Mouse (Mus musculus): ENCODE measurements around the gene Ggt5. TPM values are rescaled to one million over a fixed set of nuclear protein-coding genes. Genes with fewer than 3 reads are reported as not detected.
"Not testable (repeated sequence)": the region's sequence is repeated elsewhere in the genome, so short reads cannot be mapped to it uniquely, and the experiment has no call there.

The Ggt5 gene
- total RNA-seq, 2 experiments from 2014 or later, result 2.6 to 3.3 TPM

DNA sequence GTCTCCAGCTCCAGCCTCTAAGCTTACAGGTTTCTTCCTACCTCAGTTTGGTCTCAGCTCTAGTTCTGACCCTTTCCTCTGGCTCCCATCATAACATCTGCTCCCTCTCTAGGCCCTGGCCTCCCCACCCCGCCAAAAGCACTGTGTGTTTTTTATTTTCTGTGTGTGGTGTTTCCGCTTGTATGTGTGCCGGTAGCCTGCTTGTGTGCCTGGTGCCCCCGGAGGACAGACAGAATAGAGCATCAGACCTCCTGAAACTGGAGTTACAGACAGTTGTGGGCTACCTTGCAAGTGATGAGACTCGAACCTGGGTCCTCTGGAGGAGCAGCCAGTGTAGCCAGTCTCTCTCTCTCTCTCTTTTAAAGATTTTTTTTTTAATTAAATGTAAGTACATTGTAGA lies 22.8 kb upstream of the Ggt5 start:
- intact Hi-C loops (cut with DNase I), result no loop called here

DNA sequence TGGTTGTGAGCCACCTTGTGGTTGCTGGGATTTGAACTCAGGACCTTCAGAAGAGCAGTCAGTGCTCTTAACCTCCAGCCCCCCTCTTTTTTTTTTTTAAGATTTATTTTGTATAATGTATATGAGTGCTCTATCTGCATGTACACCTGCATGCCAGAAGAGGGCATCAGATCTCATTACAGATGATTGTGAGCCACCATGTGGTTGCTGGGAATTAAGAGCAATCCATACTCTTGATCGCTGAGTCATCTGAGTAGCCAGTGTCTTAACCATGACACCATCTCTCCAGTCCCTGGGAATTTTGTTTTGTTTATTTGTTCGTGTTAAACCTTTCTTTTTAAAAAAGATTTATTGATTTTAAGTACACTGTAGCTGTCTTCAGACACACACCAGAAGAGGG lies 22.4 kb upstream of the Ggt5 start:
- intact Hi-C loops (cut with DNase I); DNase-seq (ENCODE audit: extremely low spot score in 1 of 2, low spot score in 2 of 2): not testable (repeated sequence)

More for the DNA sequence above, 22.8 kb upstream of the Ggt5 start:
- no peak for DNase-seq (ENCODE audit: extremely low spot score in 1 of 2, low spot score in 2 of 2)

DNA sequence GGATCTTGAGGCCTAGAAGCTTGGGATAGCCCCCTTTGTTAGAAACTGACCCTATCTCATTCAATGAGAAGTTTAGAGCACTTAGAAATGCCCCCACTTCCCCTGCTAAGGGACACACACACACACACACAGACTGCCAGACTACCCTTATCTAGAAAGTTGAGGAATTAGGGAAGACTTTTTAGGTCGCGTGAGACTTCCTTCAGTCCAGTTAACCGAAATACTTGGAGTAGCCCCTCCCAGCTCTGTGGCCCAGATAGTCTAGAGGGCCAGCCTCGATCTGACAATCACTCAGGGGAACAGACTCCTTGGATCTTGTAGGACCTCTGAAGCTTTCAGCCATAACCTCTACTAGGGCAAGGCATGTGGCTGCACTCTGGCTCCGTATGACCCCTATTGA lies 21.1 kb upstream of the Ggt5 start:
- intact Hi-C loops (cut with DNase I), result no loop called here
- no peak for DNase-seq (ENCODE audit: extremely low spot score in 1 of 2, low spot score in 2 of 2)

DNA sequence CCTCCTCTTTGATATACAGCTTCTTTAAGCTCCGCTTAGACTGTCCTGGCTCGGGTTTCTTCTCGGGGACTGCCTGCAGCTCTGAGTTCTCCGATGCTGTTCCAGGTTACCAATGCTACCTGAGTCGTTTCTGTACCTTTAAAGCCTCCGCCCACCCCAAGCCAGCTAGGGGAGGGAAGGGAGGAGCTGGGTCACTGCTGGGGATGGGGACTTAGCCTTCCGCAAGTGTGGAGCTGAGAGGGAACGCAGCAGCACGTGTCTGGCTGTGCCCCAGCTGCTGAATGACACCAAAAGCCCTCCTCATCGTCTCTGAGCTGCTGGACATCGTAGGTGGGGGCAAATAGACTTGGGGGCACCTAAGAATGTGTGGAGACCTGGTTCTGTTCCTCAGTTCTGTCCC lies 20.7 kb upstream of the Ggt5 start:
- intact Hi-C loops (cut with DNase I), result no loop called here
- DNase-seq (ENCODE audit: extremely low spot score in 1 of 2, low spot score in 2 of 2), result peak in 1 of 2 experiments; percentile 20

DNA sequence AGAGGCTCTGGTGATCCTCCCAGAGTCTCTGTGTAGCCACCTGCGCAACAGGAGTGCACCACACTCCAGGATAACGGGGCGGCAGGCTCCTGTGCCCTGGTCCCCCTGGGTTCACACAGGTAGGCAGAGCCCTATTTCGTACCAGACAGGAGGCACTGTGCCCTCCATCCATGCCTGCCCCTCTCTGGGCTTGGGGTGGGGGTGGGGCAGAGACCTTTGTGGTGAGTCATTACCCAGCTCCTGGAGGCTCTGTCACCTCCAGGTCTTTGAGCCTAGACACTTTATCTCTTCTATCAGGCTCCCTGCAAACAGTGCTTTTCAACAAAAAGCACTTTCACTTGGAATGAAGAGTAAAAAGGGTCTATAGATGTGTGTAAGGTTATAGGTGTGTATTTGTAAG lies 20.3 kb upstream of the Ggt5 start:
- intact Hi-C loops (cut with DNase I), result no loop called here
- DNase-seq (ENCODE audit: extremely low spot score in 1 of 2, low spot score in 2 of 2), result peak in 1 of 2 experiments; percentile 12

DNA sequence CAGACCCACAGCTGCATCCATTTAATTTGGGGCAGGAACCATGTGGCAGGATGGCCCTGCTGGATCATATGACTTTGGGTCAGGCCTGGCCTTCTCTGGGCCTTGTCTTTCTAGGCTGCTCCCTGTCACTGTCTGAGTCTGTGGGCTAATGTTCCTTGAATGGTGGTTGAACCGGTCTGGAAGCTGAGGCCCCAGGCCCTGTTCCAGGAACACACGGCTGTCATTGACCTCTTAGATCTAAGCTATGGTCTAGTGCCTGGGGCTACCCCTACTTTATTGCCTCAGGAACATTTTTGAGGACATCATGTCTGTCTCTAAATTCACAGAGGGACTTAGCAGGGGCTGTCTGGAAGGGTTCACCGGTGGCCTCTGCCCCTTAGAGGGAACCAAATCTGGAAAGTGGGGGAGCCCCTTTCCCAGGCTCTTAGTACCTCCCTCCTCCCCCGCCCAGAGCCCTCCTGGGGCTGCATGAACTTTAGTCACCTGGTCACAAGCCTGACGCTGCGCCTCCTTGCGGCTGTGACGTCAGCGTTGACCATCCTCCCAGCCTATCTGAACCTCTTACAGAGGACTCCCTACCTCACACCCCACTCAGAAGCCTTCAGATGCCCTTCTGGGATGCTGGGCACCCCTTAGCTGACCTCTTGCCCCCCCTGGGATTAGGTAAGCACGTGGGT lies 18.0 kb upstream of the Ggt5 start:
- intact Hi-C loops (cut with DNase I), result no loop called here
- DNase-seq (ENCODE audit: extremely low spot score in 1 of 2, low spot score in 2 of 2), result peak in 1 of 2 experiments; percentile 56

DNA sequence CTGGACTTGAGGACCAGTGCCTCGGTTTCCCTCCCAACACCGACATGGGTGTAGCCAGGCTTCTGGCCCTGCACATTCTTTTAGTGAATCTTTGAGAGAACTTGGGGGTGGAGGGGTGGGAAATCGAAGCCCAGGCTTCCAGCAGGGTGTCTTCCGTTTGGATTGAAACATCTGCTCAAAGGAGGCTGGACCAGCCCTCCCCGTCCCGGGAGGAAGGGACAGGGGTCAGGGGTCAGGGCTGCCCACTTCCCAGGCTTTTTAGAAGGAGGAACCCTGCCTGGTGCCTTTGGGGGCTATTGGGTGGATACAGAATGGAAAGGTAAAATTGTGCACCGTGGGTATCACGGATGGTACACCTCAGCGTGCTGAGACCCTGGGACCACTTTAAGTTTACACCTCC lies 17.2 kb upstream of the Ggt5 start:
- peak in 1 of 2 experiments; percentile 79 for DNase-seq (ENCODE audit: extremely low spot score in 1 of 2, low spot score in 2 of 2)
- intact Hi-C loops (cut with DNase I), result no loop called here

DNA sequence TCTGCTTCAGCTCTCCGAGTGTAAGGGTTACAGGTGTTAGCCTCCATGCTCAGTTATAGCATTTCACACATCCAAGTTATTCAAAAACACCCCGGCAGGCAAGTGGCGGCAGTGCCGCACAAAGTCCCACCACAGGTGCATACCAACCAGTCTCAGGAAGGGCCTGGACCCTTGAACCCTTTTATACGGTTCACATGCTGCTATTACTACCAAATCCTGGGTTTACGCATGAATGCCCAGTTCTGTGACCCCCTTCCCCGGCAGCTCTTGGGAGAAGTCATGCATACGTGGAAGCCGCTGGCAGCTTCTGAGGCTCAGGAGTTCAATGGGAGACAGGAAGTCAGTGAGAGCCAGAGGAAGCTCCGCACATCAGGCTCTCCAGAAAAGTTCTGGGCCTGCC lies 16.0 kb upstream of the Ggt5 start:
- intact Hi-C loops (cut with DNase I), result no loop called here
- DNase-seq (ENCODE audit: extremely low spot score in 1 of 2, low spot score in 2 of 2), result no peak

DNA sequence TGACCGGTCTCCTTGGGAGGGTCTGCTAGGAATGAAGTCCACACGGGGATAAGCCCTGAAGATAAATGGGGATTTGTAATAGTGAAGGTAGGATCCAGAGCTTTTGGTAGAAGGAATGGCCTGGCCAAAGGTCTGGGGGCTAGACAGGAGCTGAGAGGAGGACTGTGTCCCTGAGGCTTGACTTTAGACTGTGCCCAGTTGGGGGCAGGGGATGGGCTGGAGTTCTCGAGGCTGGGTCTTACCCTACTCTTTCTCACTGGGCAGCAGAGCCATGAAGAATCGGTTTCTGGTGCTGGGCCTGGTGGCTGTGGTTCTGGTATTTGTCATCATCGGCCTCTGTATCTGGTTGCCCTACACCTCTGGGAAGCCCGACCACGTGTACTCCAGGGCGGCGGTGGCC lies 15.2 kb upstream of the Ggt5 start:
- intact Hi-C loops (cut with DNase I), result no loop called here
- no peak for DNase-seq (ENCODE audit: extremely low spot score in 1 of 2, low spot score in 2 of 2)

DNA sequence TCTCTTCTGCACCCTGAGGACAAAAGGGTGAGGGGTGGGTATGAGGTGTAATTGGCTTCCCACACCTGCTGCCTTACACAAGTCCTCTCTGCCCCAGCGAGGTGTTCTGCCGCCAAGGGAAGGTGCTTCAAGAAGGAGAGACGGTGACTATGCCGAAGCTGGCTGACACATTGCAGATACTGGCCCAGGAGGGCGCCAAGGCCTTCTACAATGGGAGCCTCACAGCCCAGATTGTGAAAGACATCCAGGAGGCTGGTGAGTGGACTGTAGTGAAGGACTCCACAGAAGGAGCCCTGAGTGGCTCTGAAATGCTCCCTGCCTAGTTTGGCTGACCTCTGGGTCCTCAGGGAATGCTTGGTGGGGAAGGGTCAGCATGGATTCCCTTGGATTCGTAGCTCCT lies 10.0 kb upstream of the Ggt5 start:
- DNase-seq (ENCODE audit: extremely low spot score in 1 of 2, low spot score in 2 of 2), result no peak
- intact Hi-C loops (cut with DNase I), result no loop called here

DNA sequence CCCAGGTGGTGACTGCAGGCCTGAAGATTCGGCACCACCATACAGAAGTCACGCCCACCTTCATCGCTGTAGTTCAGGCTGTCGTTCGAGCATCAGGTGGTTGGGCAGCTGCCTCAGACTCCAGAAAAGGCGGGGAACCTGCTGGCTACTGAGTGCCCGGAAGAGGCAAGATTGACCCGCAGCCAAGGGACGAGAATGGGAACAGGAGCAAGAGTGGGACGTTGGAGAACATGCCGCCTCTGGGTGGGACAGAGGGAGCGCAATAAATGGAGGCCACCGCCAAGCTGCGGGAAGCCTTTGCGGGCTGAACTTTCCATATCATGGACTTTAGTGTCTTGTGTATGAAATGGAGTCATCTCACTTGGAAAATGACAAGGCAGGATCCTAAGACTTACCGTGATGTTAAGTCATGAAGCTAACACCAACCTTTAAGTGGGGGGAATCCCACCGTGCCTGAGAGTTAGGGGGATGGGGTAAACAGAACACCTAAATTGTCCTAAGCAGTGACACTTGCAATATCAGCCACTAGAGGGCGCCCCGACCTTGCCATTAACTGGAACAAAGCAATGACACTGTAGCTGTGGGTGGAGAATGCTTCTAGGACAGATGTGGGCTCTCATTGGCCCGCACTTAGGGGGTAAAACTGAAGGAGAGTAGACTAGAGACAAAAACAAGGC lies 3.1 kb upstream of the Ggt5 start:
- peak; percentile 87 for DNase-seq (ENCODE audit: extremely low spot score in 1 of 2, low spot score in 2 of 2)
- intact Hi-C loops (cut with DNase I), result loop anchor here (5.0 kb wide), 4 partner anchors 51 to 366 kb away; partner anchors contain the start of gene Gm5134

DNA sequence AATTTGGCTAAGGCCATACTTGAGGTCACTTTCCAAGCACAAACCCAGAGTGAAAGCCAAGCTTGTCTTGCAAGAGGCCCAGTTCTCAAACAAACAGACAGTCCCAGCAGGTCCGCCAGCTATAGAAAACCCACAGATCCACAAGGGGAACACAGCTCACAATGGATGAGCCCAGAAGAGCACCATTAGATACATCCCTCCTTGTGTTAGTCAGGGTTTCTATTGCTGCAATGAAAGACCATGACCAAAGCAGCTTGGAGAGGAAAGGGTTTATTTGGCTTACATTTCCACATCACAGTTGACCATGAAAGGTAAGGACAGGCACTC lies 2.6 kb upstream of the Ggt5 start:
- intact Hi-C loops (cut with DNase I), result loop anchor here (5.0 kb wide), 4 partner anchors 51 to 366 kb away; partner anchors contain the start of gene Gm5134
- no peak for DNase-seq (ENCODE audit: extremely low spot score in 1 of 2, low spot score in 2 of 2)

DNA sequence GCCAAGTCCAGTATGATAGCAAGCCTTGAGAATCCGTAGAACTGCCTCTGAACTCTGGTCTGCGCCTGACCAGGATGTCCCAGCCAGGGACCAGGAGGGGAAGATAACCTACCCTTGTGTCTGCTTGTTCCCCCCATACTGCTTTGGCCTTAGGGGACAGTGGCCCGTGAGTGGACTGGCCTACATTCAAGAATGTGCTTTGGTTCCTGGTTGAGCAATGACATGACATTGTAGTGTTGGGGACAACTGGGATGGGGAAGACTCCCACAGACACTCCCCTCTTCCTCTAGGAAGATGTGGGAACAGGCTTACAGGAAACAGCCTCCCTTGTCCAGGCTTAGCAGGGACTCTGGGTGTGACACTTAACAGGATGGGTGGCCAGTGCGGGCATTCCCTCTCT lies 1.4 kb upstream of the Ggt5 start:
- intact Hi-C loops (cut with DNase I), result loop anchor here (5.0 kb wide), 4 partner anchors 50 to 365 kb away; partner anchors contain the start of gene Gm5134

DNA sequence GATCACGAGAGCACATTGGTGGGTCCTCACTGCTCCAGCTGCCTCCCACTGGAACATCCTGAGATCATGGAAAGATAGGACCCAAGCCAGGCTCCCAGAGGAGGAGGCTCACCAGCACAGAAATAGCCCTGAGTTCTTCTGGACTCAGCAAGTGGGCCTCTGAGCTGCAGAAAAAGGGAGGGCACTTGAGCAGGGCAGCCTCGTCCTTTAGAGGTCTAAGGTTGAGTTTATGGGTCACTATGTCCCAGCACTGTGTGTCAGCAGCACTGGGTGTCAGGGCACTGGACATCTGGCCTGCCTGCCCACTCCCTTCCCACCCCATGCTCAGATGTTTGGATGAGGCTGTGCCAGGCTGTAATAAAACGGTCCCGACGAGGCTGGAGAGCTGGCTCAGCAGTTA lies 804 bp upstream of the Ggt5 start:
- DNase-seq (ENCODE audit: extremely low spot score in 1 of 2, low spot score in 2 of 2), result no peak
- intact Hi-C loops (cut with DNase I), result loop anchor here (5.0 kb wide), 4 partner anchors 49 to 364 kb away; partner anchors contain the start of gene Gm5134

More for the DNA sequence above, 1.4 kb upstream of the Ggt5 start:
- DNase-seq (ENCODE audit: extremely low spot score in 1 of 2, low spot score in 2 of 2), result no peak

DNA sequence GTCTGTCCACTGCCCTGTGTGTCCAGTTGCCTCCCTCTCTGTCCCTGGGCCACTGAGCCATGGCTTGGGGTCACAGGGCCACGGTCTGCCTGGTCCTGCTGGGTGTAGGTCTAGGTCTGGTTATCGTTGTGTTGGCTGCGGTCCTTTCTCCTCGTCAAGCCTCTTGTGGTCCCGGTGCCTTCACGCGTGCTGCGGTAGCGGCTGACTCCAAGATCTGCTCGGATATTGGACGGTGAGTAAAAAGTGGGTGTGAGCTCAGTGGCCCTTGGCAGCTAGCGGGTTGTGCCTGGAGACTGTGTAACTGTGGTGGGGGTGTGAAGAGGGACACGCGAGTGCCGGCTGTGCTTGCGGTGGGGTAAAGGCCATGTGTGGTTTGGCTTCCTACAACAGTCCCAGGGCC lies 511 bp downstream of the Ggt5 start:
- DNase-seq (ENCODE audit: extremely low spot score in 1 of 2, low spot score in 2 of 2), result no peak
- intact Hi-C loops (cut with DNase I), result loop anchor here (5.0 kb wide), 4 partner anchors 48 to 363 kb away; partner anchors contain the start of gene Gm5134

DNA sequence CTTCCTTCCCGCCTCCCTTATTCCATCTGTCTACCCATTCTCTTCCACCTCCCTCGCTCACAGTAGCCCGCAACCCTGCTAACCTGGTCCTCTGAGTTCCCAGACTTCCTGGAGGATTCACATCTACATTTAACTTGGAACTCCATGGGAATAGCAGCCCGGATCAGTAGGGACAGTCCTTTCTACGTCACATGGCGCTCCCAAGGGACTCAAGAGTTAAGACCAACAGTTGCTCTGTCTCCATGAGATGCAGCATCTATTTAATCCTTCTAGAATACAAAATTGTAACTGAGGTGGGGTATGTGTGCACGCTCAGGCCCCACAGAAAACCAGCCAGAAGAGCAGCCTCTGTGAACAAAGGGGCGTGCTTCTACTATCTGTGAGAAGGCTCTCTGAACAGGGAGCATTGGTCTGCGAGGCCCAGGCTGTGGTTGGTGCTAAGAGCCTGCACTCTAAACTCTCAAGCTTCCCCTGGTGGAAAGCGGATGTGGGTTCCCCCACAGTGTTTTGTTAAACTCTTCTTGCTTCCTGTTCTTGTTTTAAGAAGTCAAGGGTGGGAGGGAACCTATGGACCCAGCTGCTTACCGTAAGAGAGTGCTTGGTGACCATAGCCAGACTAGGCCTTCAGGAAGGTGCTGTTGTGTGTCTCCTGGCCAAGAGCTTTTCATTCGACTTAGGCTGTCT lies 2.2 kb downstream of the Ggt5 start:
- intact Hi-C loops (cut with DNase I), result no loop called here
- peak; percentile 28 to 66 for DNase-seq (ENCODE audit: extremely low spot score in 1 of 2, low spot score in 2 of 2)

DNA sequence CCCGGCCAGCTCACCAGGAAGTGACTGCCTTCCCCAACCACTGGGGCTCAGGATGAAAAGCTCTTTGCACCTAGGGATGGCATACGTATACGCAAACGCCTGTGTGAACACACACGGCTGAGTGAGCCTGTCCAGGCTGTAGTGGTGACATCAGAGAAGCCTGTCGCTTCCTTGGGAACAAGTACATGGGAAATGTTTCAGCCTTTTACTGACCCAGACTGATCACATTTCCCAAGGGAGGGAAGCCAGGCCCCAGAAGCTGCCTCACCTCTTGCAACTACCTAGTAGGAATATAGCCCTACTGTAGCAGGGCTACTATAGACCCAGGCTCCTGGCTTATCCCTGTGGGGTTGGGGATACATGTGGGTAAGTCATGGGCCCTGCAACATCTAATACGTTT lies 3.4 kb downstream of the Ggt5 start:
- intact Hi-C loops (cut with DNase I), result no loop called here
- DNase-seq (ENCODE audit: extremely low spot score in 1 of 2, low spot score in 2 of 2), result no peak

DNA sequence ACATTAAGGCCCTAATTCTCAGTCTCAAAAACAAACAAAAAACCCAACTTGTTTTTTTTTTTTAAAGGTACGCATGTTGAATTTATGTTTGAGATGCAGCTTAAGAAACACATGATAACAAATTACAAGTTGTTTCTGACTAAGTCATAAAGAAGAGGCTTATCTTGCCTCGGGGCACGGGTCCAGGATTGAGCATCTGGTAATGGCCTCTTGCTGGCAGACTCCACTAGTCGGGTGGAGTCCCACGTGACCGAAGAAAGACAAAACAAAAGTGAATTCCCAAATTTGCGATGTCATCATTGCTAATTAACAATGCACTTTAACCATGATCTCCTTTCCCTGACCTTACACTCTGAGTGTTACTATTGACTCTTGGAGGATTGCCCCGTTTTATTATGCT lies 6.8 kb downstream of the Ggt5 start:
- intact Hi-C loops (cut with DNase I), result no loop called here

DNA sequence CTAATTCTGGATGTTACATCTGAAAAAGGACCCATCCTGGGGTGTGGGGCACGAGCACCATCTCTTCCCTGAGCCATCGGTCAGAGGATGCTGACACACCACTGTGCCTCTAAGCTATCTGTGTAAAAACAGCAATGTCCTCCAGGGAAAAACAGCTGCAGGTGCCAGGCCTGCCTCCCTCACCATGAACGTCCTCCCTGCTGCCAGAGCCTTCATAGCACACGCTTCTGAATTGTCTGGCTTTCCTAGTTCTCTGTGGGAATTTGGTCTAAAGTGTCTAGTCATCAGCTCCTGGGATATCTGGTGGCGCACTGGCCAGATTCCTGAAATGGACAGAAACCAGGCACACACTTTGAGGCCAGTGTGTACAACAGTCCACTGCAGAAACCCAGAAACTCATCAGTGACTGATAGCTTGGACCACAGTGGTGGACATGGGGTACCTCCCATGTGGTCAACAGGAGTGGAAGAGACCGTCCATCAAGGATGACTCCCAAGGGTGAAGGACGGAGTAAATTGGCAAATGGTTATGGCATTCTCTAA lies 11.1 kb downstream of the Ggt5 start:
- intact Hi-C loops (cut with DNase I), result no loop called here

More for the DNA sequence above, 6.8 kb downstream of the Ggt5 start:
- DNase-seq (ENCODE audit: extremely low spot score in 1 of 2, low spot score in 2 of 2), result no peak

More for the DNA sequence above, 11.1 kb downstream of the Ggt5 start:
- DNase-seq (ENCODE audit: extremely low spot score in 1 of 2, low spot score in 2 of 2), result no peak

All from left cerebral cortex, postnatal 10 days (tissue).